Mouse (Mus musculus) CD4-positive, CD25-positive, alpha-beta regulatory T cell, adult 4 months (primary cell): Measurements from ENCODE around the gene Rps8. TPM values are rescaled to one million over a fixed set of nuclear protein-coding genes. Genes with fewer than 3 reads are reported as not detected.

Source experiments
- ATAC-seq: one replicate; pipeline ENCODE4 v1.8.0; 2017
- polyA plus RNA-seq, 2 experiments: library from polyadenylated mRNA; unstranded; fragments of 100-300 nt; shearing (Covaris generic); gene quantifications; one replicate each; pipeline ENCODE4 v1.2.1; 2017

The Rps8 gene
- 100 to 1,000 TPM; 663 to 923 TPM for polyA plus RNA-seq

GRCm38 (mm10) chr4:117155792-117156355 lies at the start of gene Rps8:
Rps8 (minus strand) TSS chr4:117156243.
- ATAC-seq, result peak; percentile 97

GRCm38 (mm10) chr4:117202992-117203354 lies 46.9 kb upstream of the Rps8 start:
- no peak for ATAC-seq

GRCm38 (mm10) chr4:117202046-117202991 lies 46.3 kb upstream of the Rps8 start:
- ATAC-seq, result peak; percentile 91

GRCm38 (mm10) chr4:117191804-117192203 lies 35.8 kb upstream of the Rps8 start:
- ATAC-seq, result no peak

GRCm38 (mm10) chr4:117190660-117191059 lies 34.6 kb upstream of the Rps8 start:
- ATAC-seq, result no peak

GRCm38 (mm10) chr4:117189856-117190543 lies 34.0 kb upstream of the Rps8 start:
- ATAC-seq, result peak; percentile 81

- peak; percentile 75 for ATAC-seq
Observed at GRCm38 (mm10) chr4:117189382-117189855, 33.4 kb upstream of the Rps8 start.

GRCm38 (mm10) chr4:117188969-117189368 lies 32.9 kb upstream of the Rps8 start:
- ATAC-seq, result no peak

GRCm38 (mm10) chr4:117182759-117183096 lies 26.7 kb upstream of the Rps8 start:
- peak; percentile 45 for ATAC-seq

GRCm38 (mm10) chr4:117181863-117182758 lies 26.1 kb upstream of the Rps8 start, which contains the start of gene Kif2c:
Kif2c (minus strand) TSS chr4:117182639.
- ATAC-seq, result peak; percentile 100

- ATAC-seq, result no peak
Observed at GRCm38 (mm10) chr4:117169936-117170335, 13.9 kb upstream of the Rps8 start.

- no peak for ATAC-seq
Observed at GRCm38 (mm10) chr4:117161183-117161582, 5.1 kb upstream of the Rps8 start.

GRCm38 (mm10) chr4:117159666-117160065 lies 3.6 kb upstream of the Rps8 start:
- ATAC-seq, result no peak

GRCm38 (mm10) chr4:117156372-117156771 lies 329 bp upstream of the Rps8 start:
- no peak for ATAC-seq

- ATAC-seq, result no peak
Observed at GRCm38 (mm10) chr4:117155020-117155791, 837 bp downstream of the Rps8 start.

GRCm38 (mm10) chr4:117152714-117153113 lies 3.3 kb downstream of the Rps8 start:
- ATAC-seq, result no peak

- ATAC-seq, result no peak
Observed at GRCm38 (mm10) chr4:117151416-117151815, 4.6 kb downstream of the Rps8 start.

- no peak for ATAC-seq
Observed at GRCm38 (mm10) chr4:117150212-117150733, 5.8 kb downstream of the Rps8 start.

- no peak for ATAC-seq
Observed at GRCm38 (mm10) chr4:117149291-117150211, 6.5 kb downstream of the Rps8 start.

GRCm38 (mm10) chr4:117148815-117149214 lies 7.2 kb downstream of the Rps8 start:
- ATAC-seq, result no peak
